Mouse (Mus musculus) lung, adult 10 weeks (tissue): Measurements from ENCODE around the gene Kif24. TPM values are rescaled to one million over a fixed set of nuclear protein-coding genes. Genes with fewer than 3 reads are reported as not detected.

ENCODE experiments used
- polyA plus RNA-seq: library from polyadenylated mRNA; stranded (reverse); fragments of 350-450 nt; fragmentation: Illumina TruSeq; extraction: RNeasy Lipid Tissue Mini Kit (QIAGEN cat#74804); gene quantifications from one replicate; pipeline ENCODE4 v1.2.3, GENCODE M21; 2014; ENCODE audit warnings: low read depth, low replicate concordance; ENCODE audit not compliant: insufficient read depth

Kif24 gene
- polyA plus RNA-seq, result 0.29 TPM

DNA sequence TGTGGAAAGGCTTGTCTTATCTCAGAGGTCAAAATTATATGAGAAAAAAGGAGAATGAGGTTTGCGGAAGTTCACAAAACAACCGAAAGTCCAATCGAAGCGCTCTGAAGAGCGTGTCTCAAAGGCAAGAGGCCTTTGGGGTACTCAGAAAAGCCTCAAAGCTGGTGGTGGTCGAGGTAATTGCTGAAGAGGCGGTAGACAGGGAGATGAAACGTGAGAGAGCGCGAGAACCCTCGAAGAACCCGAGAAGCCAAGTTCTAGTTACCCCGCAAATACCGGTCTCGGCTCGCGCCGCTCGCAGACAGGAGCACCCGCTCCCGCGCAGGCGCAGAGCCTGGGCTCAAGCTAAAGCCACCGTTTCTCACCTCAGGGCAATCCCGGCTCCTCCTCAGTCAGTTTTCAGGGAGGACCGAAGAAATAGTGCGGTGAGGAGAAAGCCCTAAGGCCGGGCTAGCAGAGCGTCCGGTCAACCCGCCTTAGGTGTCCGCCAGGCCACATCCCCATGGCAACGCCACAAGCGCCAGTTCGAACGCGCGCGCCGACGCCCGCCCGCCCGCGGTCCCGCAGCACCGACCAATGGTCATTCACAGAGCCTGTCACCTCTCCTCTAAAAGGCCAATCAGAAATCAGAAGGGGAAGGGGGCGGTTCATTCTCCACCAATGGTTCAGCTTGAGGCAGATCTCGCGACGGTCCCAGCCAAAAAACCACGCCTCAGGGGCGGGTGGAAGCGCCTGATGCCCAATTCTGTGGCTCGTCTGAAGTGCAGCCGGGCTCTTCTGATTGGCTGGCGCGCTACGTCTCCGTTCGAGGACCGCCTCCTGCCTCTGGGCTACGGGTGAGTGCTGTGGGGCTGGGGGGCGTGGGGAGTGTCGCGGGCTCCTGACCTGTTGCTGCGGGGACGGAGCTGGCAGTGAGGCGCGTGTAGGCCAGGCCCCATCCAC is at the start of gene Kif24, which contains the start of gene Nudt2:
Gene Kif24 (minus strand): TSS at position 543 of the 942 bp plus-strand sequence.
Gene Nudt2 (plus strand): TSS at position 807 of the 942 bp plus-strand sequence.

DNA sequence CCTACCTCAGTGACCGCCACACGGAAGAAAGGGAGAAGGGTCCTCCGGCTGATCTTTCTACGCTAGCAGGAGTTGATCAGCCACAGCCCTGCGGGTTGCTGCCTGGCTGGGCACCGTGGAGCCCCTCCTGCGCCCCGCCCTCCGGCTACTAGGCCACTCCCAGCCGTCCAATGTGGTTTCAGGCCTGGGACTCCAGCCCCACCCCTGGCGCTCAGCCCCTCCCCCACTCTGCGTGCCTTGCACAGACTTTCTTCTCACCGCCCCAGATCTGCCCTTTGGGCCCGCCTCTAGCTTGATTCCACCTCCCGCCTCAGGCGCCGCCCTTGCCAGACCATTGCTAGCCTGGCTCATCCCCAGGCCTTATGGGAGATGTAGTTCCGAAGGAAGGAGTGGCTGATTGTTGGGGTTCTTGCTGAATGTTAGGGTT is 38.3 kb upstream of the Kif24 start, which contains the start of gene AI464131:
Gene AI464131 (minus strand): TSS at position 91 of the 427 bp plus-strand sequence.

DNA sequence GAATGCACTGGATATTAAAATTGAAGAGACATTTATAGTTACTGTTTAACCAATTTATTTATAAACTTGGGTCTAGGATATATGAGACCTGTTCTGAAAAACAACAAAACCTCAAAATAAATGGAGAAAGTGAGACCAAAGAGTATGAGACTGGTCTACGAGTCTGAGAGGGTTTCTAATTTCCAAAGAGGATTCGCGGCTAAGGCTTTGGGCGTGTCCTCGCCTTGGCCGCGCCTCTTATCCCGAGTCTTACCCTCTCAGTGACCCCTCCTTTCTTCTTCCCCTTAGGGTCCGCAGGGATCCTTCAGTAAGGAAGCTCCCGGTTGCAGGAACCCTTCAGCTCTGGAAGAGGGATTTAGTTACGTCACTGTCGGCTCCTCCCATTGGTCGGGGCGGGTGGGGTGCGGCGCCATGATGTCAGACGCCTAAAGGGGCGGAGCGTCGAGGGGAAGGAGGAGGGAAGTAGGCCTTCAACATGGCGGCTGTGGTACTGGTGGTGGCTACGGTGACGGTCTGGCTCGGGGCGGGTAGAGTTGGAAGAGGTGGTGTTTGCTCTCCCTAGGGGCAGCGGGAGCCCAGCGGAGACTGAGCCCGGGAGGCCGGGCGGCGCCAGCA is 116.0 kb downstream of the Kif24 start, which contains the start of gene Ubap1:
Gene Ubap1 (plus strand): TSS at position 413 of the 615 bp plus-strand sequence.

Other genes starting within 250 kb of the Kif24 start
- gene Ubap2, start 189.7 kb downstream of the Kif24 start, polyA plus RNA-seq, result 8.2 TPM
- 22.7 TPM for gene Dcaf12, start 150.0 kb downstream of the Kif24 start, polyA plus RNA-seq
- 29.5 TPM for gene Ubap1, start 115.9 kb downstream of the Kif24 start, polyA plus RNA-seq
- 18.8 TPM for gene Nudt2, start 264 bp upstream of the Kif24 start, polyA plus RNA-seq
- 4.4 TPM for gene AI464131, start 38.2 kb upstream of the Kif24 start, polyA plus RNA-seq
- 53.2 TPM for gene 1110017D15Rik, start 52.4 kb upstream of the Kif24 start, polyA plus RNA-seq
- 17.5 TPM for gene Fam219a, start 104.7 kb upstream of the Kif24 start, polyA plus RNA-seq
- 8.7 TPM for gene Dnaic1, start 104.9 kb upstream of the Kif24 start, polyA plus RNA-seq
- 28.0 TPM for gene Enho, start 175.4 kb upstream of the Kif24 start, polyA plus RNA-seq
- gene Cntfr, start 232.2 kb upstream of the Kif24 start, polyA plus RNA-seq, result 2.6 TPM
- 95.7 TPM for gene Il11ra1, start 235.1 kb upstream of the Kif24 start, polyA plus RNA-seq
- gene Rpp25l, start 248.6 kb upstream of the Kif24 start, polyA plus RNA-seq, result 41.4 TPM